Mouse (Mus musculus): ENCODE measurements at regions not wholly inside any gene's neighbourhood (a gene's known extent, or its start where the extent isn't known, plus 50 kb on each side); places are given as distances from the start of the nearest gene placed in this dataset.

- TF ChIP-seq CTCF (conservative IDR thresholded peaks at IDR 0.05; ENCODE audit: insufficient read depth, insufficient read length, low read depth, low read length) (no peak), POLR2A (IDR thresholded peaks at IDR 0.05; ENCODE audit: low read depth, low read length) (no peak)
Measured at GRCm38 (mm10) chr12:35667705-35668104, 132.9 kb upstream of the Ahr start.
